Mouse (Mus musculus) embryonic facial prominence, embryonic 14.5 days (tissue): ENCODE data around the gene Gulp1. TPM values are rescaled to one million over a fixed set of nuclear protein-coding genes. Genes with fewer than 3 reads are reported as not detected.

ENCODE experiments used
- ATAC-seq: fragments of 200-750 bp; cut with Nextera tagmentation; 2 replicates; pipeline ENCODE4 v1.8.0; 2017; ENCODE audit warnings: low read depth, moderate number of reproducible peaks, moderate TSS enrichment
- DNase-seq: peaks from one replicate; pipeline ENCODE4 v3.0.0-alpha.2; 2015; ENCODE audit warnings: low spot score
- H3K27ac ChIP-seq: fragments of 300-500 bp; sonication (generic); replicated peaks from 2 replicates; pipeline ENCODE4 v1.5.1; 2014; ENCODE audit warnings: low read depth, mild to moderate bottlenecking, low read length, moderate library complexity
- H3K27me3 ChIP-seq: fragments of 300-500 bp; sonication (generic); replicated peaks from 2 replicates; pipeline ENCODE4 v1.6.1; 2014; ENCODE audit warnings: low read length; ENCODE audit not compliant: control insufficient read depth, insufficient read depth
- H3K36me3 ChIP-seq: fragments of 300-500 bp; sonication (generic); 2 replicates; pipeline ENCODE4 v1.6.1; 2014; ENCODE audit warnings: low read length, mixed read lengths; ENCODE audit not compliant: control insufficient read depth, insufficient read depth
- H3K4me1 ChIP-seq: fragments of 300-500 bp; sonication (generic); 2 replicates; pipeline ENCODE4 v1.6.1; 2014; ENCODE audit warnings: antibody characterized with exemption, low read length; ENCODE audit not compliant: control insufficient read depth, insufficient read depth
- H3K4me2 ChIP-seq: fragments of 300-500 bp; sonication (generic); 2 replicates; pipeline ENCODE4 v1.6.1; 2014; ENCODE audit warnings: low read depth, mild to moderate bottlenecking, low read length, moderate library complexity, mixed read lengths
- H3K4me3 ChIP-seq: fragments of 300-500 bp; sonication (generic); 2 replicates; pipeline ENCODE4 v1.5.1; 2014; ENCODE audit warnings: low read depth, mild to moderate bottlenecking, low read length
- H3K9ac ChIP-seq: fragments of 300-500 bp; sonication (generic); 2 replicates; pipeline ENCODE4 v1.6.1; 2014; ENCODE audit warnings: low read depth, mild to moderate bottlenecking, low read length, moderate library complexity, mixed read lengths
- H3K9me3 ChIP-seq: fragments of 300-500 bp; sonication (generic); 2 replicates; pipeline ENCODE4 v1.6.1; 2016; ENCODE audit warnings: low read length; ENCODE audit not compliant: control insufficient read depth
- WGBS: fragments of 180-500 bp; shearing (Covaris S2); extraction: QIAGEN DNeasy Blood & Tissue Kit; methylation state at CpG from one replicate; pipeline ENCODE4 v1.1.7; 2014; 5-methylcytosine and 5-hydroxymethylcytosine counted together
- polyA plus RNA-seq: library from polyadenylated mRNA; unstranded; fragments of >200 nt; fragmentation: Nextera tagmentation; extraction: Ambion mirVana; gene quantifications from 2 replicates; pipeline ENCODE4 v1.2.1, GENCODE M21; 2014

Gene Gulp1
- 30.7 and 34.5 TPM in 2 replicates for polyA plus RNA-seq

GRCm38 (mm10) chr1:44551461-44552370 lies at the start of gene Gulp1:
Gene Gulp1, plus strand, starts transcription at chr1:44551511.
- H3K27me3 ChIP-seq: no peaks in the 10 kb centered on the region
- ATAC-seq (peak; percentile 95), DNase-seq (peak; percentile 91)
- peak within 1 kb of the TSS; percentile 61 for H3K4me2 ChIP-seq
- H3K9ac ChIP-seq: peak within 1 kb of the TSS; percentile 86
- peak within 1 kb of the TSS; percentile 71 for H3K4me3 ChIP-seq
- H3K4me1 ChIP-seq: peaks cover 6% of the 10 kb centered on the region
- no peaks in the 10 kb centered on the region for H3K9me3 ChIP-seq
- H3K27ac ChIP-seq: peak within 1 kb of the TSS; percentile 91
- WGBS: under 1% methylated on average over 44 of the region's 55 CpGs
- H3K36me3 ChIP-seq: no peaks in the 10 kb centered on the region

DNA sequence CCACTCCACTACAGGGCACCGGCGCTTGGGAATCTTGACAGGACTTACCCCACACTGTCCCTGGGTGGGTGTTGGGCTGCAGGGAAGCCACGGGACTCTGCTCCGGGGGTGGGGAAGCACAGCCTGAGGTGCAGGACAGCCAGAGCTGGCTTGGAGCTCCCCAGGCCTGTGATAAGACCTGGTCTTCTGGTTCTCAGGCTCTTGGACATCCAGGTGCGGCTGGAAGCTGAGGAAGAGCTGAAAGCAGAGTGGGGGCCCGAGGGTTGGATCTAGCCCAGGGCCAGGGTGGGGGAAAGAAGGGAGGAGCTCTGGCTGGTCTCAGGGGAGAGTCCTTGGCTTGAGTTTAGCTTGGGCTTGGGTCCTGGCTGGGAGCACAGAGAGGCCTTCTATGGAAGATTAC lies 1.1 kb upstream of the Gulp1 start:
- Histone ChIP-seq H3K4me2 (no peak overlapping the region), H3K4me3 (no peak overlapping the region), H3K9ac (no peak overlapping the region), H3K36me3 (no peaks in the 10 kb centered on the region), H3K27me3 (no peaks in the 10 kb centered on the region), H3K4me1 (peaks cover 6% of the 10 kb centered on the region), H3K9me3 (no peaks in the 10 kb centered on the region), H3K27ac (no peak overlapping the region)
- WGBS: 71% methylated on average over 6 of the region's 6 CpGs
- no peak for DNase-seq
- ATAC-seq: no peak

DNA sequence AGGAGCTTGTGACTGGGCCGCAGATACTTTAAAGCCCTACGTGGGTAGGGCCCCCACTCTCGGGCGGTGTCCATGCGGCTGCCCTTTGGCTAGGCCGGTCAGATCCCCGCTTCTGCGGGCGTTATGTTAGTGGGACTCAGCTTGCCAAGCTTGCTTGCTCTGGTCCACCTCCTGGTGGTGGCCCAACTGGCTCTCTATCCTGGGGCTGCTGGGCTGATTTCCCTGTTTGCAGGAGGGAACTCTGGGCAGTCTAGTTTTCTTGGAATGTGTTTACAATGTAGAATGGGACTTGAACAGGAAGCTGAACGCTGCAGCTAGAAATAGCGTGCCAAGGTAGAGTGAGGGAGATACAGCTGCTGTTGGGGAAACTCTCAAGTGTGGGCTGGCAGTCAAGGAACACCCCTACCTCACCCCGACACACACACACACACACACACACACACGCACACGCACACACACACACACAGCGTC lies 1.1 kb downstream of the Gulp1 start:
- Histone ChIP-seq H3K9me3 (no peaks in the 10 kb centered on the region), H3K27me3 (no peaks in the 10 kb centered on the region), H3K27ac (peak overlapping the region; percentile 91), H3K36me3 (no peaks in the 10 kb centered on the region), H3K9ac (peak overlapping the region; percentile 86), H3K4me1 (peaks cover 6% of the 10 kb centered on the region), H3K4me3 (peak overlapping the region; percentile 71), H3K4me2 (peak overlapping the region; percentile 61)
- ATAC-seq (peak; percentile 70), DNase-seq (peak; percentile 81)
- WGBS: 5% methylated on average over 15 of the region's 15 CpGs

GRCm38 (mm10) chr1:44553166-44553898 lies 2.0 kb downstream of the Gulp1 start:
- H3K36me3 ChIP-seq: no peaks in the 10 kb centered on the region
- 18% methylated on average over 6 of the region's 6 CpGs for WGBS
- ATAC-seq: no peak
- H3K27ac ChIP-seq: peak overlapping the region; percentile 91
- H3K9me3 ChIP-seq: no peaks in the 10 kb centered on the region
- peak overlapping the region; percentile 71 for H3K4me3 ChIP-seq
- peak; percentile 91 for DNase-seq
- peak overlapping the region; percentile 86 for H3K9ac ChIP-seq
- no peaks in the 10 kb centered on the region for H3K27me3 ChIP-seq
- H3K4me1 ChIP-seq: peaks cover 6% of the 10 kb centered on the region
- H3K4me2 ChIP-seq: peak overlapping the region; percentile 61

GRCm38 (mm10) chr1:44567431-44567830 lies 16.1 kb downstream of the Gulp1 start:
- no peak for ATAC-seq
- no peaks in the 10 kb centered on the region for H3K4me1 ChIP-seq
- no peak overlapping the region for H3K27ac ChIP-seq
- DNase-seq: no peak
- no peaks in the 10 kb centered on the region for H3K9me3 ChIP-seq
- WGBS: 55% methylated on average over 4 of the region's 4 CpGs
- H3K4me2 ChIP-seq: no peak overlapping the region
- no peaks in the 10 kb centered on the region for H3K36me3 ChIP-seq
- no peaks in the 10 kb centered on the region for H3K27me3 ChIP-seq
- H3K4me3 ChIP-seq: no peak overlapping the region
- H3K9ac ChIP-seq: no peak overlapping the region

- Histone ChIP-seq H3K27ac (no peak overlapping the region), H3K4me2 (no peak overlapping the region), H3K9ac (no peak overlapping the region), H3K4me1 (no peaks in the 10 kb centered on the region), H3K36me3 (no peaks in the 10 kb centered on the region), H3K27me3 (no peaks in the 10 kb centered on the region), H3K4me3 (no peak overlapping the region), H3K9me3 (no peaks in the 10 kb centered on the region)
- DNase-seq (no peak), ATAC-seq (no peak)
- 90% methylated on average over 2 of the region's 2 CpGs for WGBS
These were observed 17.0 kb downstream of the Gulp1 start for GRCm38 (mm10) chr1:44568296-44568695.

DNA sequence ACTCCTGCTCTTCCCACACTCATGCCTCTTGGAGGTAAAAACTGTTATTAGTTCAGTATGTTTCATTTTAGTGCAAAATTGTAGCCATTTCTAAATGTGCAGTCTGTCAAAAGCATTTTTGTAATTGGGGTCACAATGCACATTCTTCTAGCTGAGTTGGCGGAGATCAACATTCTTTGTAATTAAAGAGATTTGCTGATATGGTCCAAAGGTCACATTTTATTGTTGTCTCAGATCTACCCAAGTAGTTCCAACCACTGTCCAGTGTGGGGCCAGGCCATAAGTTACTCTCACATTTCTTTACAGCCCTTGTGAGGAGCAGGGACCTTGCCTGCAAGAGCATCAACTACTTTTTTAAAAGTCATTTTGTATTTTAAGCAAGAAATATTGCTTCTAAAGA lies 24.7 kb downstream of the Gulp1 start:
- ATAC-seq: no peak
- Histone ChIP-seq H3K4me1 (no peaks in the 10 kb centered on the region), H3K9me3 (no peaks in the 10 kb centered on the region), H3K27ac (no peak overlapping the region), H3K4me3 (no peak overlapping the region), H3K9ac (no peak overlapping the region), H3K36me3 (no peaks in the 10 kb centered on the region), H3K27me3 (no peaks in the 10 kb centered on the region), H3K4me2 (no peak overlapping the region)
- DNase-seq: peak; percentile 13
- 65% methylated on average over 1 of the region's 1 CpGs for WGBS

DNA sequence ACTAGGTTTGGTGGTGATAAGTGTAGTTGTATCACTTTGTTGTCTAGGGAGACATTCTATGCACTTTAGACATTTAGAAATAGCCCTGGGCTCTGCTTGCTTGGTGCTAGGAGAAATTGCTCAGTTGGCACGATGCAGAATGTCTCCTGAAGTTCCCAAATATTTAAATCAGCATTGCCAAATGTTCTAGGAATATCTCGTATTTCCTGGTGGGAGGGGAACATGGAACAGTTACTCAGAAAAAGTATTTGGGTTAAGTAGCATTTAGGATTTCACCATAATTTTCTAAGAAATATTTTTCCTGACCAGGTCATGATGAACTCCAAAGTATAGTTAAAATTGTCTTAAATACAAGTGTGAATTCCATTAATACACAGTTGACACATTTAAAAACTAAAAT lies 25.3 kb downstream of the Gulp1 start:
- 59% methylated on average over 2 of the region's 2 CpGs for WGBS
- no peak overlapping the region for H3K4me3 ChIP-seq
- DNase-seq (no peak), ATAC-seq (no peak)
- H3K27me3 ChIP-seq: no peaks in the 10 kb centered on the region
- H3K9me3 ChIP-seq: no peaks in the 10 kb centered on the region
- no peak overlapping the region for H3K4me2 ChIP-seq
- no peaks in the 10 kb centered on the region for H3K36me3 ChIP-seq
- H3K4me1 ChIP-seq: no peaks in the 10 kb centered on the region
- H3K27ac ChIP-seq: no peak overlapping the region
- H3K9ac ChIP-seq: no peak overlapping the region
